Mouse (Mus musculus) neutrophil, adult 5-6 weeks (primary cell): ENCODE measurements around the gene Ugt1a10. TPM values are rescaled to one million over a fixed set of nuclear protein-coding genes. Genes with fewer than 3 reads are reported as not detected.

Experiments used
- ATAC-seq: fragments of 151-379, 151-347 bp; 2 replicates; pipeline ENCODE4 v1.8.0; 2017; ENCODE audit warnings: mild to moderate bottlenecking, moderate TSS enrichment; ENCODE audit not compliant: insufficient number of reproducible peaks, poor library complexity, low FRiP score, severe bottlenecking; ENCODE audit errors: extremely low read depth
- total RNA-seq: library from RNA; stranded (forward); fragments of 200-1000 nt; gene quantifications from 2 replicates; pipeline ENCODE4 v1.2.3, GENCODE M21; 2017

Ugt1a10 gene
- total RNA-seq, 1 experiment from 2014 or later: not detected

GRCm38 (mm10) chr1:88235894-88236415 is 180.8 kb downstream of the Ugt1a10 start:
- ATAC-seq: no peak

- no peak for ATAC-seq
Measured at GRCm38 (mm10) chr1:88237311-88237710, 182.1 kb downstream of the Ugt1a10 start.

GRCm38 (mm10) chr1:88238771-88239170 is 183.6 kb downstream of the Ugt1a10 start:
- ATAC-seq: no peak

GRCm38 (mm10) chr1:88240072-88240471 is 184.9 kb downstream of the Ugt1a10 start:
- ATAC-seq: no peak

- no peak for ATAC-seq
Measured at GRCm38 (mm10) chr1:88240579-88240978, 185.4 kb downstream of the Ugt1a10 start.

GRCm38 (mm10) chr1:88243861-88244260 is 188.7 kb downstream of the Ugt1a10 start:
- no peak for ATAC-seq

- ATAC-seq: no peak
Measured at GRCm38 (mm10) chr1:88245881-88246280, 190.7 kb downstream of the Ugt1a10 start.

- ATAC-seq: no peak
Measured at GRCm38 (mm10) chr1:88246386-88246785, 191.2 kb downstream of the Ugt1a10 start.

- ATAC-seq: no peak
Measured at GRCm38 (mm10) chr1:88247660-88248059, 192.5 kb downstream of the Ugt1a10 start.

- ATAC-seq: no peak
Measured at GRCm38 (mm10) chr1:88248658-88249057, 193.5 kb downstream of the Ugt1a10 start.

- no peak for ATAC-seq
Measured at GRCm38 (mm10) chr1:88249596-88249995, 194.4 kb downstream of the Ugt1a10 start.

- ATAC-seq: no peak
Measured at GRCm38 (mm10) chr1:88250023-88250422, 194.8 kb downstream of the Ugt1a10 start.

- peak; percentile 4 for ATAC-seq
Measured at GRCm38 (mm10) chr1:88253106-88253505, 197.9 kb downstream of the Ugt1a10 start.

GRCm38 (mm10) chr1:88253540-88253939 is 198.4 kb downstream of the Ugt1a10 start:
- ATAC-seq: peak; percentile 3; the same call in 1 of the 2 replicates

- no peak for ATAC-seq
Measured at GRCm38 (mm10) chr1:88254793-88255465, 199.7 kb downstream of the Ugt1a10 start.

- no peak for ATAC-seq
Measured at GRCm38 (mm10) chr1:88255466-88255857, 200.3 kb downstream of the Ugt1a10 start.

GRCm38 (mm10) chr1:88255989-88256754 is 201.0 kb downstream of the Ugt1a10 start:
- ATAC-seq: no peak

GRCm38 (mm10) chr1:88256886-88257663 is 201.9 kb downstream of the Ugt1a10 start:
- no peak for ATAC-seq

- no peak for ATAC-seq
Measured at GRCm38 (mm10) chr1:88257681-88258080, 202.5 kb downstream of the Ugt1a10 start.
